Mouse (Mus musculus): Measurements from ENCODE around the gene Tekt4. TPM values are rescaled to one million over a fixed set of nuclear protein-coding genes. Genes with fewer than 3 reads are reported as not detected.

The Tekt4 gene
- total and polyA plus RNA-seq, 2 experiments from 2014 or later: 2.9 to 3.3 TPM

- no peak for DNase-seq
- H3K4me3 ChIP-seq (ENCODE audit: low read depth, low read length): no peak overlapping the region
- H3K9ac ChIP-seq: no peak overlapping the region
- 51% methylated on average over 4 of the region's 4 CpGs for WGBS
- H3K9me3 ChIP-seq (ENCODE audit: low read length): no peaks in the 10 kb centered on the region
- no peak for ATAC-seq
- H3K4me1 ChIP-seq (ENCODE audit: insufficient read depth): no peaks in the 10 kb centered on the region
- no peak overlapping the region for H3K4me2 ChIP-seq (ENCODE audit: low read depth)
- no peak for TF ChIP-seq CTCF (IDR thresholded peaks at IDR 0.05; ENCODE audit: low read depth)
- no peak overlapping the region for H3K27ac ChIP-seq (ENCODE audit: low read depth, low read length)
- no peaks in the 10 kb centered on the region for H3K27me3 ChIP-seq (ENCODE audit: insufficient read depth, low read length)
- no peaks in the 10 kb centered on the region for H3K36me3 ChIP-seq (ENCODE audit: insufficient read depth)
These were observed 9.3 kb upstream of the Tekt4 start for GRCm38 (mm10) chr17:25445074-25445473.

- WGBS: 54% methylated on average over 3 of the region's 3 CpGs
These were observed 8.6 kb upstream of the Tekt4 start for GRCm38 (mm10) chr17:25445841-25446240.

DNA sequence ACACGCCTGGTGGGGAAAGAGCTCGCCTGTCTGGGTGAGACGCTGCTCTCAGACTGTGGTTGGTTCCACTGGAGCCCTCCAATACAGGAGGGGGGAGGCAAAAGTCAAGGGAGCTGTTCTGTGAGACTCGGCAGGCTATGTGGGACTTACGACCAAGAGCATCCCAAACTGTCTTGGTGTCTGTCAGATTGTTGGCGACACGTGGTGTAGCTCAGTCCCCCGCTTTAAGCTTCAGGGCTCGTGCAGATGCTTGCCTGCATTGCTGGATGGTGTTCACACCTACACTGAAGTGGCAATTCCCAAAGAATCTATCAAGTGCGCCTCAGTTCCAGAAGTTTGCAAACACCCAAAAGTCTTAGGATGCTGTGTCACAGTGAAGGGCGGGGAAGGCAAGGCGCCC, 6.5 kb upstream of the Tekt4 start:
- no peaks in the 10 kb centered on the region for H3K27me3 ChIP-seq (ENCODE audit: insufficient read depth, low read length)
- WGBS: 79% methylated on average over 12 of the region's 12 CpGs
- ATAC-seq: no peak

More at GRCm38 (mm10) chr17:25445841-25446240, 8.6 kb upstream of the Tekt4 start:
- no peaks in the 10 kb centered on the region for H3K9me3 ChIP-seq (ENCODE audit: low read length)
- no peak overlapping the region for H3K27ac ChIP-seq (ENCODE audit: low read depth, low read length)
- TF ChIP-seq CTCF (IDR thresholded peaks at IDR 0.05; ENCODE audit: low read depth): no peak
- ATAC-seq (no peak), DNase-seq (no peak)
- no peaks in the 10 kb centered on the region for H3K27me3 ChIP-seq (ENCODE audit: insufficient read depth, low read length)
- H3K4me1 ChIP-seq (ENCODE audit: insufficient read depth): no peaks in the 10 kb centered on the region
- H3K36me3 ChIP-seq (ENCODE audit: insufficient read depth): no peaks in the 10 kb centered on the region
- H3K4me2 ChIP-seq (ENCODE audit: low read depth): no peak overlapping the region
- no peak overlapping the region for H3K9ac ChIP-seq
- no peak overlapping the region for H3K4me3 ChIP-seq (ENCODE audit: low read depth, low read length)

DNA sequence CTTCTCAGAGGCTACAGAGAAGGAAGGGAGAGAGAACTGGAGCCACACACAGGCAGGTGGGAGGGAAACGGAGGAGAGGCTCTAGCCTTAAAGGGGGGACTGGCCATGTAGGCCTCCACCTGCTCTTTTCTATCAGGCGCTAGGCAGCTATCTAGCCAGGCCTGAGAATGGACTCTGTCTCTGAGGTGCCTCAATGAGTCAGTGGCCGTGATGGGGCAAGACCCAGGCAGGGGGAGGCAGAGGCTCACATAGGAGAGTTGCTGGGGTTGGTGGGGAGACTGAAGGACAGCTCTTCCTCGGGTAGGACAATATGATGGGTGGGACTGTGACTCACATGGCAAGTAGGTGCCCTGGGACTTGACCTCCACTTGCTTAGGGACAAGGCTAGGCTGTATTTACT, 4.1 kb upstream of the Tekt4 start:
- Histone ChIP-seq H3K27me3 (ENCODE audit: insufficient read depth, low read length) (no peaks in the 10 kb centered on the region), H3K4me1 (ENCODE audit: insufficient read depth) (no peaks in the 10 kb centered on the region), H3K9me3 (ENCODE audit: low read length) (no peaks in the 10 kb centered on the region), H3K4me3 (ENCODE audit: low read depth, low read length) (no peak overlapping the region), H3K27ac (ENCODE audit: low read depth, low read length) (no peak overlapping the region), H3K9ac (no peak overlapping the region), H3K36me3 (ENCODE audit: insufficient read depth) (no peaks in the 10 kb centered on the region), H3K4me2 (ENCODE audit: low read depth) (no peak overlapping the region)
- 76% methylated on average over 4 of the region's 4 CpGs for whole genome bisulfite sequencing
- ATAC-seq (no peak), DNase-seq (no peak)
- no peak for TF ChIP-seq CTCF (IDR thresholded peaks at IDR 0.05; ENCODE audit: low read depth)

More for the DNA sequence above, 6.5 kb upstream of the Tekt4 start:
- H3K27ac ChIP-seq (ENCODE audit: low read depth, low read length): no peak overlapping the region
- TF ChIP-seq CTCF (IDR thresholded peaks at IDR 0.05; ENCODE audit: low read depth): no peak
- no peaks in the 10 kb centered on the region for H3K36me3 ChIP-seq (ENCODE audit: insufficient read depth)
- H3K4me2 ChIP-seq (ENCODE audit: low read depth): no peak overlapping the region
- no peak for DNase-seq
- H3K9ac ChIP-seq: no peak overlapping the region
- H3K4me3 ChIP-seq (ENCODE audit: low read depth, low read length): no peak overlapping the region
- H3K4me1 ChIP-seq (ENCODE audit: insufficient read depth): no peaks in the 10 kb centered on the region
- H3K9me3 ChIP-seq (ENCODE audit: low read length): no peaks in the 10 kb centered on the region

- H3K36me3 ChIP-seq (ENCODE audit: insufficient read depth): no peaks in the 10 kb centered on the region
- DNase-seq: no peak
- no peak for TF ChIP-seq CTCF (IDR thresholded peaks at IDR 0.05; ENCODE audit: low read depth)
- peaks cover 9% of the 10 kb centered on the region; the same call in 1 of the 2 replicates for H3K4me1 ChIP-seq (ENCODE audit: insufficient read depth)
- no peak overlapping the region for H3K4me2 ChIP-seq (ENCODE audit: low read depth)
- H3K9ac ChIP-seq: no peak overlapping the region
- ATAC-seq: no peak
- no peak overlapping the region for H3K4me3 ChIP-seq (ENCODE audit: low read depth, low read length)
- H3K27ac ChIP-seq (ENCODE audit: low read depth, low read length): no peak overlapping the region
- 81% methylated on average over 5 of the region's 5 CpGs for WGBS
- H3K9me3 ChIP-seq (ENCODE audit: low read length): no peaks in the 10 kb centered on the region
- H3K27me3 ChIP-seq (ENCODE audit: insufficient read depth, low read length): no peaks in the 10 kb centered on the region
These were observed 2.0 kb upstream of the Tekt4 start for GRCm38 (mm10) chr17:25452246-25452965.

DNA sequence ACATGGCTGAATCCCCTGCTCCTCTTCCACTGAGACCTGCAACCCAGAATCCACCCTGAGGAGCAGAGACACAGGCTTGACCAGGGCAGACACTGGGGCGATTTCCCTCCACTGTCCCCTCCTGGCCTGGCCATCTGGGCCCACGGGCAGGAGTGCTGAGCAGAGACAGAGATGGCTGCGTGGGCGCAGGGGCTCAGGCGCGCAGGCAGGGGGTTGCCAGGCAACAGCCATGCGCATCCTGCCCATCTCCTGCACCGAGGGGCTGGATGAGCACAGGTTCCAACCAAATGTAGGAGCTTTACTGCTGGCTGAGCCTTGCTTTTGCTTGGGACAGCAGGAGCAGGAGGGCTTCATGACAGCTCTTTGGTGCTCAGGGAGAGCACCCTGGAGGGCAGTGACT, 2.1 kb downstream of the Tekt4 start:
- DNase-seq: peak; percentile 72
- Histone ChIP-seq H3K4me1 (ENCODE audit: insufficient read depth) (peaks cover 9% of the 10 kb centered on the region; the same call in 1 of the 2 replicates), H3K36me3 (ENCODE audit: insufficient read depth) (no peaks in the 10 kb centered on the region), H3K4me2 (ENCODE audit: low read depth) (no peak overlapping the region), H3K27ac (ENCODE audit: low read depth, low read length) (peak overlapping the region; percentile 45), H3K4me3 (ENCODE audit: low read depth, low read length) (no peak overlapping the region), H3K9ac (peak overlapping the region; percentile 25; the same call in 1 of the 2 replicates), H3K27me3 (ENCODE audit: insufficient read depth, low read length) (no peaks in the 10 kb centered on the region), H3K9me3 (ENCODE audit: low read length) (no peaks in the 10 kb centered on the region)
- WGBS: 33% methylated on average over 8 of the region's 8 CpGs
- no peak for TF ChIP-seq CTCF (IDR thresholded peaks at IDR 0.05; ENCODE audit: low read depth)
- peak; percentile 88 for ATAC-seq

GRCm38 (mm10) chr17:25462236-25462875, 7.9 kb downstream of the Tekt4 start:
- Histone ChIP-seq H3K36me3 (ENCODE audit: insufficient read depth) (no peaks in the 10 kb centered on the region), H3K27ac (ENCODE audit: low read depth, low read length) (no peak overlapping the region), H3K4me2 (ENCODE audit: low read depth) (no peak overlapping the region), H3K4me3 (ENCODE audit: low read depth, low read length) (no peak overlapping the region), H3K27me3 (ENCODE audit: insufficient read depth, low read length) (no peaks in the 10 kb centered on the region), H3K4me1 (ENCODE audit: insufficient read depth) (0 out of 2 replicates have a peak, but pooled peaks cover 4% of the 10 kb centered on the region), H3K9me3 (ENCODE audit: low read length) (no peaks in the 10 kb centered on the region), H3K9ac (no peak overlapping the region)
- DNase-seq (no peak), ATAC-seq (peak; percentile 64)
- no peak for TF ChIP-seq CTCF (IDR thresholded peaks at IDR 0.05; ENCODE audit: low read depth)
- WGBS: 6% methylated on average over 9 of the region's 9 CpGs
